Mouse (Mus musculus) kidney, postnatal 0 days (tissue): ENCODE measurements around the gene Retreg2. TPM values are rescaled to one million over a fixed set of nuclear protein-coding genes. Genes with fewer than 3 reads are reported as not detected.

Source experiments
- ATAC-seq: fragments of 200-750 bp; cut with Nextera tagmentation; replicated peaks from 2 replicates; pipeline ENCODE4 v1.8.0; 2017; ENCODE audit warnings: low read depth, moderate number of reproducible peaks, moderate TSS enrichment, moderate library complexity; ENCODE audit not compliant: low FRiP score
- DNase-seq: peaks from one replicate; pipeline ENCODE4 v3.0.0-alpha.2; 2016; ENCODE audit warnings: low spot score
- H3K27ac ChIP-seq: fragments of 300-500 bp; sonication (generic); 2 replicates; pipeline ENCODE4 v1.5.1; 2014; ENCODE audit warnings: mild to moderate bottlenecking
- H3K27me3 ChIP-seq: fragments of 300-500 bp; sonication (generic); 2 replicates; pipeline ENCODE4 v1.6.1; 2014; ENCODE audit warnings: low read length, mixed read lengths; ENCODE audit not compliant: insufficient read depth
- H3K36me3 ChIP-seq: fragments of 300-500 bp; sonication (generic); 2 replicates; pipeline ENCODE4 v1.6.1; 2014; ENCODE audit warnings: low read length, mixed read lengths; ENCODE audit not compliant: insufficient read depth
- H3K4me1 ChIP-seq: fragments of 300-500 bp; sonication (generic); replicated peaks from 2 replicates; pipeline ENCODE4 v1.6.1; 2014; ENCODE audit warnings: antibody characterized with exemption, low read length, mixed read lengths; ENCODE audit not compliant: insufficient read depth
- H3K4me2 ChIP-seq: fragments of 300-500 bp; sonication (generic); 2 replicates; pipeline ENCODE4 v1.6.1; 2014; ENCODE audit warnings: mild to moderate bottlenecking, low read length, moderate library complexity, mixed read lengths
- H3K4me3 ChIP-seq: fragments of 300-500 bp; sonication (generic); replicated peaks from 2 replicates; pipeline ENCODE4 v1.5.1; 2014; ENCODE audit warnings: low read depth, low read length
- H3K9ac ChIP-seq: fragments of 300-500 bp; sonication (generic); 2 replicates; pipeline ENCODE4 v1.6.1; 2014; ENCODE audit warnings: low read depth, low read length
- H3K9me3 ChIP-seq: fragments of 300-500 bp; sonication (generic); replicated peaks from 2 replicates; pipeline ENCODE4 v1.6.1; 2016; ENCODE audit warnings: low read length, inconsistent platforms, mixed read lengths
- CTCF ChIP-seq: IDR thresholded peaks from 2 replicates; pipeline ENCODE4 v1.5.1; 2016; ENCODE audit warnings: antibody characterized with exemption, low read depth, mild to moderate bottlenecking, moderate library complexity
- WGBS: fragments of 180-500 bp; shearing (Covaris S2); extraction: QIAGEN DNeasy Blood & Tissue Kit; methylation state at CpG from one replicate; pipeline ENCODE4 v1.1.7; 2014; 5-methylcytosine and 5-hydroxymethylcytosine counted together
- polyA plus RNA-seq: library from polyadenylated mRNA; unstranded; fragments of >200 nt; fragmentation: Nextera tagmentation; extraction: Ambion mirVana; gene quantifications from 2 replicates; pipeline ENCODE4 v1.2.1, GENCODE M21; 2015

Retreg2 gene
- polyA plus RNA-seq = 47.8 and 52.0 TPM in 2 replicates

DNA sequence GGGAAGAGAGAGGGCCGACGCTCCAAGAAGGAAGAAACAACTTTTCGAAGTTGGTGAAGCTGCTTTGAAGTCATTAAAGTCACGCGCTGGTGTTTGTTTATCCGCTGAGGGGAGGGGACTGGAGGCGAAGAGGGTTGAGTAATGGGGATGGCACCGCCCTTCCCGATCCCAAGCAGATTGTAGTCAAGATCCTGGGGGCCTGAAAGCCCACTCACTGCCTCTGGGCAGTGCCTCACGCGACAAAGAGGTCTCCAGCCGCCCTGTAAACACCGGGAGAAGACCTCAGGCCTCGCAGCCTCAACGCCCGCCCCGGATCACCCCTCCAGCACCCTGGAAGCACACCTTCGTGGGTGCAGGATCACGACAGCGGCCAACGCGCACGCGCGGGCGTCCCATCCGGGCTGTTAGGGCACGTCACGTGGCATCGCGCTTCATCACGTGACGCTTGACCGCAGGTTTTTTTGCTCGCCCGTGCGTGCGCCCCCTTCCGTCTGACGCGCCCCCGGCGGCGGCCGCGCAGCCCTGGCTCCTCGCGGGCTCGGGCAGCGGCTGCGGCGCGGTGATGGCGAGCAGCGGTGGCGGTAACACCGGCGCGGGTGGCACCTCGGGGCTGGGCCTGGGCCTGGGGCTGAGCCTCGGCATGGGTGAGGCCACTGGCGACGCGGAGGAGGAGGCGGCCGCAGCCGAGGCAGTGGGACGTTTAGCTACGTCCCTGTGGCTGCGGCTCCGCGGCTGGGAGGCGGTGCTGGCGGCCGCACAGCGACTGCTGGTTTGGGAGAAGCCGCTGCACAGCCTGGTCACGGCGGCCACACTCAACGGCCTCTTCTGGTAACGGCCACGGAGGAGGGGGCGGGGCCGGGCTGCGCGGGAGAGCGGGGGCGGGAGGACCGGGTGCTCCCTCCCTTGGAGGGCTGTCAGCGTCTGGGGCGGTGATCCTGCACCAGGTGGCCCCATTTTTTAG lies at the start of gene Retreg2, which contains the start of gene Cnppd1:
Retreg2 (plus strand) TSS at position 478 of the 961 bp plus-strand sequence.
Cnppd1 (minus strand) TSS at position 411 of the 961 bp plus-strand sequence.
- peak; percentile 95 for DNase-seq
- ATAC-seq = peak; percentile 87
- H3K36me3 ChIP-seq = peaks cover 32% of the 10 kb centered on the region

DNA sequence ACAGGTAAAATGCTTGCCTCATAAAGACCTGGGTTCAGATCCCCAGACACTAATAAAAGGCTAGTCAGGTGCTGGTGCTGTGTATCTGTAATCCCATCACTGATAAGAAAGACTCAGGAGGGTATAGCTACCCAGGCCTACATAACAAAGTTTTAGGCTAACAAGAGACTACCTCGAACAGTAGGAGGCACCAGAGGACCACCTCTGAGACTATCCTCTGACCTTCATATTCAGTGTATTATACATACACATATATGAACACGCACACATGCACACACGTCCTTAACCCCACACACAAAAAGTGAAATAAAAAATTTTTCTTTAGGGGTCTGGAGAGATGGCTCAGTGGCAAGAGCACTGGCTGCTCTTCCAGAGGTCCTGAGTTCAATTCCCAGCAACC lies 20.4 kb upstream of the Retreg2 start:
- H3K4me1 ChIP-seq = 0 out of 2 replicates have a peak, but pooled peaks cover 3% of the 10 kb centered on the region
- no peak overlapping the region for H3K4me3 ChIP-seq
- no peak overlapping the region for H3K27ac ChIP-seq
- no peak overlapping the region for H3K9ac ChIP-seq
- H3K36me3 ChIP-seq = no peaks in the 10 kb centered on the region
- DNase-seq (no peak), ATAC-seq (no peak)
- no peak overlapping the region for H3K4me2 ChIP-seq
- TF ChIP-seq CTCF = peak; percentile 27; the same call in 1 of the 2 replicates
- H3K9me3 ChIP-seq = no peaks in the 10 kb centered on the region
- H3K27me3 ChIP-seq = no peaks in the 10 kb centered on the region
- WGBS = 93% methylated on average over 3 of the region's 3 CpGs

More for the DNA sequence above, at the start of gene Retreg2, which contains the start of gene Cnppd1:
- H3K4me1 ChIP-seq = peaks cover 14% of the 10 kb centered on the region; the same call in 1 of the 2 replicates
- peak; percentile 60 for TF ChIP-seq CTCF
- no peaks in the 10 kb centered on the region for H3K9me3 ChIP-seq
- H3K9ac ChIP-seq = peak within 1 kb of the TSS; percentile 85
- no peaks in the 10 kb centered on the region for H3K27me3 ChIP-seq
- peak within 1 kb of the TSS; percentile 97 for H3K27ac ChIP-seq
- H3K4me3 ChIP-seq = peak within 1 kb of the TSS; percentile 73
- WGBS = under 1% methylated on average over 80 of the region's 91 CpGs
- H3K4me2 ChIP-seq = peak within 1 kb of the TSS; percentile 88

DNA sequence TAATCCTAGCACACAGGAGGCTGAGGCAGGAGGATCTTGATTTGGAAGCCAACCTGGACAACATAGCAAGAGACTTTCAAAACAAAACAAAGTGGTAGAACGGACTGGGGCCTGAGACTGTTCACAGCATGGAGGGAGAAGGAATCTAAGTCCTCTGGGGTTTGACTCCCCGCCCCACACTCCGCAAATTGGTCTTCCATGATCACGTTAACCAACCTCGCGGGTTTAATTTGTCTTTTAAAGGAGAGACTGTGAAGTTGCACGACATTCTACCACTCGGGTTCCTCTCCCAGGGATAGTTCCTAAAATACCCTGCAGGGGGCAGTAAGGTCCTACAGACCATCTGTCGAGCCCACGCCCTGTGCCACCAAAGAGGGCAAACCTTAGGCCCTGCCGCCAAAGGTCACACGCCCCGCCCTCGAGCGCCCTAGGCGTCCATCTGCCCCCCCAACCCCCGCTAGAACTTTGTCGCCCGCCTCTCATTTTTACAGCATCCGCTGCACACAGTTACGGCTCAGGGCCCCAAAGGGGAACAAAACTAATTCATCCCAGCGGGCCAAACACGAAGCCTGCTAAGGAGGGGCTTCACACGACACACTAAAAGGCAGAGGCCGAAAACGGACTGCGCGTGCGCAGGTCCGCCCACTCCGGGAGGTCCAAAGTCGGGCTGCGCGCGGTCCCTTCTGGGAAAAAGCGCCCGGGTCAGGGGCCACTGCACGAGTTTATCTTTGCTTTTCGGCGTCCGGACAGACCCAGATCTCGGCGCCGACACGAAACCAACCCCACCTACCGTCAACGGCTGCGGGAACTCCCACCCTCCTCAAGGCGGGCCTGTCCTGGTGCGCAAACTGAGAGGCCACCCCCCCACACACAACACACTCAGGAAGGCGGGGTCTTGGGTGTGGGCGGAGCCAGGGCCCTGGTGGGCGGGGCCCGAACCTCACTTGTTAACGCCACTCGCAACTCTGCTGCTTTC lies 17.9 kb upstream of the Retreg2 start, which contains the start of gene Nhej1:
Nhej1 (minus strand) TSS at position 855 of the 976 bp plus-strand sequence.
- DNase-seq = peak; percentile 98
- peak; percentile 81 for TF ChIP-seq CTCF
- H3K4me1 ChIP-seq = 0 out of 2 replicates have a peak, but pooled peaks cover 3% of the 10 kb centered on the region
- H3K4me2 ChIP-seq = peak within 1 kb of the TSS; percentile 49
- H3K4me3 ChIP-seq = peak within 1 kb of the TSS; percentile 46
- 2% methylated on average over 56 of the region's 56 CpGs for WGBS
- H3K36me3 ChIP-seq = no peaks in the 10 kb centered on the region
- ATAC-seq = peak; percentile 97
- no peaks in the 10 kb centered on the region for H3K9me3 ChIP-seq
- peak within 1 kb of the TSS; percentile 94 for H3K27ac ChIP-seq
- H3K27me3 ChIP-seq = no peaks in the 10 kb centered on the region
- peak within 1 kb of the TSS; percentile 54 for H3K9ac ChIP-seq

DNA sequence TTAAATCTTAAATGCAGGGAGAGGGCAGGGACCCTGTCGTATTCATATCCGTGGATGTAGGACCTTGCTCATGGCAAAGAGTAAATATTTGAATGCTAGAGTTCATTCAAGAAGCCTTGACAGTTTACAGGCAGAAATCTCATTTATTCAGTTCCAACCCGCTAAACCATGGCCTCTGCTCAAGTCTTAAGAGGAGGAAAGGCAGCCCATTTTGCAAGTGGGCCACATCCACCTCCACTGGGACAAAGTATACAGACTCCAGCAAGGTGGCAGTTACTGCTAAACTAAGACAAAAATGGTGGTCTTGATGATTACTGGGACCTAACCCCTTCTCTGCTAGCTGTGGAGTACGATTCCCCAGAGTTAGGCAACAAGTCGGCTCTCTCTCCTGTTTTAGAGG lies 17.2 kb upstream of the Retreg2 start:
- H3K36me3 ChIP-seq = no peaks in the 10 kb centered on the region
- H3K4me2 ChIP-seq = peak overlapping the region; percentile 49
- peak overlapping the region; percentile 54 for H3K9ac ChIP-seq
- no peak for TF ChIP-seq CTCF
- ATAC-seq (no peak), DNase-seq (no peak)
- no peaks in the 10 kb centered on the region for H3K9me3 ChIP-seq
- 0 out of 2 replicates have a peak, but pooled peaks cover 3% of the 10 kb centered on the region for H3K4me1 ChIP-seq
- H3K27ac ChIP-seq = peak overlapping the region; percentile 94
- WGBS = 32% methylated on average over 5 of the region's 5 CpGs
- H3K27me3 ChIP-seq = no peaks in the 10 kb centered on the region
- peak overlapping the region; percentile 46 for H3K4me3 ChIP-seq

DNA sequence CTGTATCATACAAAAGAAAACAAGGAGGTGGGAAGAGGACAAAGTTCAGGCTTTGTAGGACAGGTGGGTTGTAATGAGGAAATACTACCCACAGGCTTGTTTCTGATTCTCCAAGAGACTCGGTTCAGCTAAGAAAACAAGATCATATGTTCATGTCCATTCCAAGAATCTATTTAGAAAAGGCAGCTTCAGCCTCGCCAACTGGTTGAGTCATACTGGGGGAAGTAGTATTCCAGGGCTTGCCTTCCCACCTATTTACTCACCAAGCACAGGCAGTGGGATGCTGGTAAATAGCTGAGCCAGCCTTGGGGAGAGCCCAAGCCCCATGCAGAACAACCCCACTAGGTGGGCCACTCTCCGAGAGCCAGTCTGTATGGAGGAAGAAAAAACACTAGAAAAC lies 13.9 kb upstream of the Retreg2 start:
- Histone ChIP-seq H3K36me3 (no peaks in the 10 kb centered on the region), H3K27ac (no peak overlapping the region), H3K4me1 (0 out of 2 replicates have a peak, but pooled peaks cover 3% of the 10 kb centered on the region), H3K9me3 (no peaks in the 10 kb centered on the region), H3K27me3 (no peaks in the 10 kb centered on the region), H3K4me3 (no peak overlapping the region), H3K4me2 (no peak overlapping the region), H3K9ac (no peak overlapping the region)
- WGBS = 65% methylated on average over 3 of the region's 3 CpGs
- DNase-seq = no peak
- ATAC-seq = no peak
- no peak for TF ChIP-seq CTCF
